Mouse (Mus musculus) CH12.LX (cell line): ENCODE data around the gene Ostn. TPM values are rescaled to one million over a fixed set of nuclear protein-coding genes. Genes with fewer than 3 reads are reported as not detected.

Source experiments
- DNase-seq: peaks from one replicate; pipeline ENCODE4 v3.0.0-alpha.2; 2013; ENCODE audit errors: extremely low read depth
- H3K27ac ChIP-seq: 2 replicates; pipeline ENCODE4 v1.5.1; 2012; ENCODE audit warnings: low read depth, mild to moderate bottlenecking, control low read depth, moderate library complexity; ENCODE audit not compliant: insufficient read depth
- H3K27me3 ChIP-seq: replicated peaks from 2 replicates; pipeline ENCODE3; 2012; ENCODE audit warnings: inconsistent platforms
- H3K36me3 ChIP-seq, 2 experiments: replicated peaks in 1 of 2; 2 replicates each; pipeline versions ENCODE3 to v1.6.1; 2012; ENCODE audit warnings: inconsistent platforms in 1 of 2, low read length in 1 of 2, mild to moderate bottlenecking in 1 of 2, mixed read lengths in 1 of 2, moderate library complexity in 1 of 2; ENCODE audit not compliant: control insufficient read depth in 1 of 2, insufficient read depth in 1 of 2
- H3K4me1 ChIP-seq, 2 experiments: 2 replicates each; pipeline ENCODE4 v1.6.1; 2012; ENCODE audit warnings: inconsistent platforms in 1 of 2, moderate library complexity in 1 of 2; ENCODE audit not compliant: insufficient read depth in 2 of 2, control insufficient read depth in 1 of 2
- H3K4me2 ChIP-seq: 2 replicates; pipeline ENCODE4 v1.6.1; 2012; ENCODE audit warnings: low read depth, mild to moderate bottlenecking, control low read depth; ENCODE audit not compliant: poor library complexity, insufficient read depth, severe bottlenecking
- H3K4me3 ChIP-seq, 3 experiments: fragments of 150-350 bp in 1 of 3; sonication (generic) in 1 of 3; replicated peaks in 1 of 3; 2 replicates each; pipeline versions ENCODE3 to v1.5.1; 2011 to 2012; ENCODE audit warnings: low read depth in 2 of 3, low read length in 2 of 3, mild to moderate bottlenecking in 2 of 3, moderate library complexity in 2 of 3, control low read depth in 1 of 3, improper control_type of control experiment in 1 of 3, inconsistent platforms in 1 of 3, mixed read lengths in 1 of 3; ENCODE audit not compliant: poor library complexity in 1 of 3
- H3K79me2 ChIP-seq: replicated peaks from 2 replicates; pipeline ENCODE4 v1.6.1; 2012; ENCODE audit warnings: mild to moderate bottlenecking, moderate library complexity; ENCODE audit not compliant: control insufficient read depth, poor library complexity, insufficient read depth, severe bottlenecking; ENCODE audit errors: extremely low read depth
- H3K9ac ChIP-seq: 2 replicates; pipeline ENCODE4 v1.6.1; 2012; ENCODE audit warnings: low read depth, mild to moderate bottlenecking, control low read depth, moderate library complexity; ENCODE audit not compliant: insufficient read depth
- H3K9me3 ChIP-seq: replicated peaks from 2 replicates; pipeline ENCODE3; 2012; ENCODE audit warnings: low read length, inconsistent platforms, mixed read lengths
- BHLHE40 ChIP-seq: IDR thresholded peaks from 2 replicates; pipeline ENCODE4 v1.6.1; 2011; ENCODE audit warnings: mild to moderate bottlenecking, low read depth, low read length, improper control_type of control experiment
- CHD1 ChIP-seq: IDR thresholded peaks from 2 replicates; pipeline ENCODE4 v1.6.1; 2012; ENCODE audit warnings: low read depth, low read length, improper control_type of control experiment, inconsistent platforms
- E2F4 ChIP-seq: IDR thresholded peaks from 2 replicates; pipeline ENCODE4 v1.6.1; 2011; ENCODE audit warnings: low read depth, low read length, improper control_type of control experiment; ENCODE audit not compliant: insufficient replicate concordance
- ELF1 ChIP-seq: IDR thresholded peaks from 2 replicates; pipeline ENCODE4 v1.6.1; 2014; ENCODE audit warnings: low read depth, mild to moderate bottlenecking, inconsistent platforms, low read length, improper control_type of control experiment
- EP300 ChIP-seq: IDR thresholded peaks from 2 replicates; pipeline ENCODE4 v1.6.1; 2011; ENCODE audit warnings: low read length, improper control_type of control experiment
- HCFC1 ChIP-seq: IDR thresholded peaks from 2 replicates; pipeline ENCODE4 v1.6.1; 2012; ENCODE audit warnings: low read depth, mild to moderate bottlenecking, inconsistent platforms, low read length, improper control_type of control experiment
- IRF4 ChIP-seq: IDR thresholded peaks from 2 replicates; pipeline ENCODE4 v1.6.1; 2014; ENCODE audit warnings: low read depth, mild to moderate bottlenecking, inconsistent platforms, low read length, improper control_type of control experiment
- JUN ChIP-seq: IDR thresholded peaks from 2 replicates; pipeline ENCODE4 v1.6.1; 2011; ENCODE audit warnings: low read depth, mild to moderate bottlenecking, low read length, improper control_type of control experiment, moderate library complexity; ENCODE audit not compliant: insufficient read depth
- JUND ChIP-seq: conservative IDR thresholded peaks from 2 replicates; pipeline ENCODE4 v1.6.1; 2011; ENCODE audit warnings: low read depth, low read length, improper control_type of control experiment
- KAT2A ChIP-seq: IDR thresholded peaks from 2 replicates; pipeline ENCODE4 v1.6.1; 2012; ENCODE audit warnings: low read length, improper control_type of control experiment, inconsistent platforms; ENCODE audit not compliant: insufficient replicate concordance
- MAX ChIP-seq: IDR thresholded peaks from 2 replicates; pipeline ENCODE4 v1.6.1; 2011; ENCODE audit warnings: low read length, improper control_type of control experiment
- MAZ ChIP-seq: IDR thresholded peaks from 2 replicates; pipeline ENCODE4 v1.6.1; 2012; ENCODE audit warnings: low read depth, mild to moderate bottlenecking, inconsistent platforms, low read length, improper control_type of control experiment, moderate library complexity
- MEF2A ChIP-seq: IDR thresholded peaks from 2 replicates; pipeline ENCODE4 v1.6.1; 2014; ENCODE audit warnings: low read depth, mild to moderate bottlenecking, inconsistent platforms, low read length, improper control_type of control experiment, borderline replicate concordance
- MXI1 ChIP-seq: IDR thresholded peaks from 2 replicates; pipeline ENCODE4 v1.6.1; 2011; ENCODE audit warnings: mild to moderate bottlenecking, low read depth, low read length, improper control_type of control experiment
- MYC ChIP-seq: IDR thresholded peaks from 2 replicates; pipeline ENCODE4 v1.6.1; 2011; ENCODE audit warnings: low read depth, mild to moderate bottlenecking, improper control_type of control experiment, low read length
- NRF1 ChIP-seq: IDR thresholded peaks from 2 replicates; pipeline ENCODE4 v1.6.1; 2014; ENCODE audit warnings: low read depth, mild to moderate bottlenecking, inconsistent platforms, low read length, improper control_type of control experiment, moderate library complexity
- POLR2A ChIP-seq: IDR thresholded peaks from 2 replicates; pipeline ENCODE4 v1.6.1; 2011; ENCODE audit warnings: low read depth, mild to moderate bottlenecking, improper control_type of control experiment, low read length
- POLR2AphosphoS2 ChIP-seq: IDR thresholded peaks from 2 replicates; pipeline ENCODE4 v1.6.1; 2011; ENCODE audit warnings: low read depth, low read length, improper control_type of control experiment
- RAD21 ChIP-seq: IDR thresholded peaks from 2 replicates; pipeline ENCODE4 v1.6.1; 2011; ENCODE audit warnings: low read depth, mild to moderate bottlenecking, low read length, improper control_type of control experiment, moderate library complexity
- SIN3A ChIP-seq: IDR thresholded peaks from 2 replicates; pipeline ENCODE4 v1.6.1; 2012; ENCODE audit warnings: low read length, improper control_type of control experiment, inconsistent platforms
- TBP ChIP-seq: conservative IDR thresholded peaks from 2 replicates; pipeline ENCODE4 v1.6.1; 2011; ENCODE audit warnings: low read depth, low read length, improper control_type of control experiment
- UBTF ChIP-seq: IDR thresholded peaks from 2 replicates; pipeline ENCODE4 v1.6.1; 2012; ENCODE audit warnings: low read depth, mild to moderate bottlenecking, inconsistent platforms, low read length, improper control_type of control experiment, moderate library complexity
- USF1 ChIP-seq: IDR thresholded peaks from 2 replicates; pipeline ENCODE4 v1.6.1; 2014; ENCODE audit warnings: low read depth, mild to moderate bottlenecking, inconsistent platforms, low read length, improper control_type of control experiment
- USF2 ChIP-seq: conservative IDR thresholded peaks from 2 replicates; pipeline ENCODE4 v1.6.1; 2011; ENCODE audit warnings: low read depth, low read length, improper control_type of control experiment
- ZKSCAN1 ChIP-seq: IDR thresholded peaks from 2 replicates; pipeline ENCODE4 v1.6.1; 2012; ENCODE audit warnings: low read depth, inconsistent platforms, low read length, improper control_type of control experiment, borderline replicate concordance
- ZMIZ1 ChIP-seq: IDR thresholded peaks from 2 replicates; pipeline ENCODE4 v1.6.1; 2012; ENCODE audit warnings: low read depth, mild to moderate bottlenecking, inconsistent platforms, low read length, improper control_type of control experiment
- ZNF384 ChIP-seq: IDR thresholded peaks from 2 replicates; pipeline ENCODE4 v1.6.1; 2012; ENCODE audit warnings: low read depth, low read length, improper control_type of control experiment, inconsistent platforms
- dilution Hi-C: fragments of 300-500 bp; cut with MboI; formaldehyde crosslinking; loops from 2 replicates; pipeline ENCODE4 v1.14.3; 2020; ENCODE audit warnings: low sequenced_read_pairs; ENCODE audit not compliant: extremely low pct_unique_long_range_greater_than_20kb, extremely low pct_ligation_motif_present
- in situ Hi-C: fragments of 300-500 bp; cut with MboI; formaldehyde crosslinking; loops from 3 replicates; pipeline ENCODE4 v1.14.3; 2019; ENCODE audit warnings: low sequenced_read_pairs, low pct_ligation_motif_present, low pct_unique_long_range_greater_than_20kb, mixed read lengths
- polyA plus RNA-seq: library from polyadenylated mRNA; unstranded; fragments of >175 nt; gene quantifications from 2 replicates; pipeline ENCODE4 v1.2.1, GENCODE M21; 2012; ENCODE audit warnings: low read depth; ENCODE audit not compliant: insufficient read length
- total RNA-seq, 2 experiments: library from RNA; depleted of rRNA; stranded (reverse); fragments of 300-350 nt in 1 of 2; fragments of >200 nt in 1 of 2; gene quantifications; 2 replicates each; pipeline ENCODE4 v1.2.3; 2012 to 2014

The Ostn gene
- total and polyA plus RNA-seq, 3 experiments: 0.67 to 1.7 (median 1.0) TPM

DNA sequence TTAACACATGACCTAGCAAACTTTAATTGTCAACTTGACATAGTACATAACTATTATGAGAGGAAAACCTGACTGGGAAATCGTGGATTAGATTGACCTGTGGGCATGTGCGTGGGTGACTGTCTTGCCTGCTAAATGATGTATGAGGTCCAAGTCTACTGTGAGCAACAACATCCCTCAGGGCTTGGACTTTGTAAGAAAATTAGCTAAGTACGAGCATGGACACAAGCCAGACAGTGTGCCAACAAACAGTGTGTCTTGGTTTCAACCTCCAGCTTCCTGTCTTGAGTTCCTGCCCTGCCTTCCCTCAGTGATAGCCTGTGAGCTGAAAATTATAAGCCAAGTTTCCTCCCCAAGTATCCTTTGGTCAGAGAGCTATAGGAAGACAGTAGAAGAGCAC lies 40.2 kb downstream of the Ostn start:
- no peak for DNase-seq
- Histone ChIP-seq H3K9ac (peak overlapping the region; percentile 13; the same call in 1 of the 2 replicates), H3K4me1 (peaks cover 21 to 61% of the 10 kb centered on the region in 2 experiments), H3K27ac (peak overlapping the region; percentile 67), H3K27me3 (no peaks in the 10 kb centered on the region), H3K4me3 (no peak overlapping the region), H3K4me2 (no peak overlapping the region), H3K9me3 (no peaks in the 10 kb centered on the region), H3K79me2 (no peaks in the 10 kb centered on the region), H3K36me3 (no peaks in the 10 kb centered on the region)
- dilution Hi-C loops (no loop called here), in situ Hi-C loops (loop anchor here (5.0 kb wide), 1 partner anchor 40 kb away; the partner anchor contains the start of gene Ccdc50)
- TF ChIP-seq POLR2A (no peak), E2F4 (no peak), RAD21 (no peak), BHLHE40 (no peak), JUND (no peak), USF2 (no peak), JUN (no peak), USF1 (no peak), IRF4 (no peak), ZKSCAN1 (no peak), HCFC1 (no peak), MAZ (no peak), MAX (no peak), NRF1 (no peak), SIN3A (no peak), MXI1 (no peak), UBTF (no peak), CHD1 (no peak), ELF1 (no peak)

- Histone ChIP-seq H3K27ac (peak overlapping the region; percentile 99), H3K27me3 (no peaks in the 10 kb centered on the region), H3K36me3 (no peaks in the 10 kb centered on the region), H3K9me3 (no peaks in the 10 kb centered on the region), H3K79me2 (no peaks in the 10 kb centered on the region), H3K4me3 (no peak overlapping the region), H3K4me1 (peaks cover 22 to 70% of the 10 kb centered on the region in 2 experiments), H3K9ac (peak overlapping the region; percentile 52; the same call in 1 of the 2 replicates), H3K4me2 (peak overlapping the region; percentile 83)
- no peak for TF ChIP-seq KAT2A
- TF ChIP-seq USF1: no peak
- peak; percentile 78 for TF ChIP-seq ELF1
- TF ChIP-seq MEF2A: peak; percentile 31; the same call in 1 of the 2 replicates
- no peak for TF ChIP-seq NRF1
- TF ChIP-seq UBTF: no peak
- TF ChIP-seq TBP: peak; percentile 77; the same call in 1 of the 2 replicates
- no peak for TF ChIP-seq HCFC1
- peak; percentile 19; the same call in 1 of the 2 replicates for TF ChIP-seq JUND
- TF ChIP-seq EP300: no peak
- TF ChIP-seq ZMIZ1: no peak
- 0 out of 2 replicates have a peak, but pooled peaks have one; percentile 21 for TF ChIP-seq MAX
- no peak for TF ChIP-seq POLR2A
- TF ChIP-seq POLR2AphosphoS2: no peak
- peak; percentile 9; the same call in 1 of the 2 replicates for TF ChIP-seq IRF4
- no peak for TF ChIP-seq ZNF384
- no peak for TF ChIP-seq USF2
- TF ChIP-seq MYC: no peak
- dilution Hi-C loops: no loop called here
- peak; percentile 66 for DNase-seq
- in situ Hi-C loops: loop anchor here (5.0 kb wide), 1 partner anchor 39 kb away; the partner anchor contains the start of gene Ccdc50
Observed at GRCm38 (mm10) chr16:27348359-27348758, 41.1 kb downstream of the Ostn start.
